Mouse (Mus musculus) left cerebral cortex, adult 8-10 months (tissue): Measurements from ENCODE around the gene Sppl3. TPM values are rescaled to one million over a fixed set of nuclear protein-coding genes. Genes with fewer than 3 reads are reported as not detected.

Experiments used
- DNase-seq, 2 experiments: peaks; one replicate each; pipeline ENCODE4 v3.0.0; 2022; ENCODE audit warnings: low spot score in 2 of 2
- total RNA-seq, 4 experiments: library from RNA; stranded (reverse); gene quantifications; 2 replicates each; pipeline ENCODE4 v1.2.4; 2022

Gene Sppl3
- total RNA-seq, 4 experiments from 2014 or later: 83.7 to 90.3 (median 85.0) TPM

GRCm38 (mm10) chr5:115124690-115125089 is 113.8 kb downstream of the Sppl3 start:
- DNase-seq: no peak

GRCm38 (mm10) chr5:115125211-115125871 is 114.4 kb downstream of the Sppl3 start:
- peak; percentile 81 to 83 for DNase-seq

GRCm38 (mm10) chr5:115126578-115127312 is 115.8 kb downstream of the Sppl3 start:
- DNase-seq: no peak

- DNase-seq: no peak
Observed at GRCm38 (mm10) chr5:115127421-115128179, 116.7 kb downstream of the Sppl3 start.

- no peak for DNase-seq
Observed at GRCm38 (mm10) chr5:115129328-115129727, 118.4 kb downstream of the Sppl3 start.

- DNase-seq: no peak
Observed at GRCm38 (mm10) chr5:115132465-115132864, 121.5 kb downstream of the Sppl3 start.

- DNase-seq: no peak
Observed at GRCm38 (mm10) chr5:115133358-115134066, 122.6 kb downstream of the Sppl3 start.

- peak; percentile 66 to 78 for DNase-seq
Observed at GRCm38 (mm10) chr5:115134234-115135165, 123.6 kb downstream of the Sppl3 start, which contains the start of gene Unc119b. Gene Unc119b, minus strand, starts transcription at chr5:115134975.

GRCm38 (mm10) chr5:115139124-115139523 is 128.2 kb downstream of the Sppl3 start:
- DNase-seq: no peak

- DNase-seq: no peak
Observed at GRCm38 (mm10) chr5:115140726-115141125, 129.8 kb downstream of the Sppl3 start.

- no peak for DNase-seq
Observed at GRCm38 (mm10) chr5:115142166-115142697, 131.3 kb downstream of the Sppl3 start.

GRCm38 (mm10) chr5:115143552-115143951 is 132.6 kb downstream of the Sppl3 start:
- DNase-seq: no peak

GRCm38 (mm10) chr5:115144471-115144870 is 133.5 kb downstream of the Sppl3 start:
- no peak for DNase-seq

- DNase-seq: no peak
Observed at GRCm38 (mm10) chr5:115145253-115145968, 134.5 kb downstream of the Sppl3 start.

- DNase-seq: no peak
Observed at GRCm38 (mm10) chr5:115145976-115146746, 135.2 kb downstream of the Sppl3 start.

- DNase-seq: no peak
Observed at GRCm38 (mm10) chr5:115146747-115147130, 135.8 kb downstream of the Sppl3 start.

GRCm38 (mm10) chr5:115147388-115147787 is 136.5 kb downstream of the Sppl3 start:
- no peak for DNase-seq

GRCm38 (mm10) chr5:115148378-115148777 is 137.4 kb downstream of the Sppl3 start:
- DNase-seq: no peak
